20 mouse cellular contexts compared by ENCODE assay signal in the genomic region with DNA sequence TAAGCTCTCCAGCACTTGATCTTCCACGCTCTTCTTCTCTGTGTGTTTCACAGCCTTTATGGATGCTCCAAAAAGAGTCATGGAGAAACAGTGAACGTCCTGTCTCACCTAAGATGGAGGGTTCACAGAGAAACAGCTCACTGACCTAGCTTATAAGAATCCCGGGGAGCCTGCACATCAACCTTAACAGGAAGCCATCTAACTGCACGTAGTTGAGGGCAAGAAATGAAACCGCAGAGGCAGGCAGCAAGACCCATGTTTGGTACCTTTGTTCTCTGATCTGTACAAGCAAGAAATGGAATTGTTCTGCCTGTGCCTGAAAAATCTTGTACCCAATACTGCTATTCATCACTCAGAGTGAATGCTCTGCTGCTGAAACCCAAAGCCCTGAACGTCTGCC.
DNase-seq lines count a peak whose midpoint lies in the region; ATAC-seq lines count a peak whose summit lies in the region.
"Had no signal": no experiment of that assay in that cellular context is flagged by ENCODE, and none has a peak within 500 bp of the region (broad histone marks: within the 10 kb centered on the region; RNA-seq: fewer than 3 reads in every experiment).

No protein-coding gene starts in this region.

- DNase-seq in CD4-positive helper T cell, adult 2 months (ENCODE audit: low read depth, low spot score) = peak; percentile 19
- peak; percentile 39 for DNase-seq in CD4-positive, CD25-positive, alpha-beta regulatory T cell, adult 2 months (ENCODE audit: low read depth, low spot score)
- peak; percentile 53 for DNase-seq in induced T-regulatory cell, adult 2 months (ENCODE audit: low read depth)
- no peak for DNase-seq in ovary, adult 18-20 months (ENCODE audit: low spot score)
- no peak for DNase-seq in cerebellum, adult 11 months
- DNase-seq: adrenal gland, adult 8-10 months; adrenal gland, postnatal 25 days; cerebellum, adult 18-20 months; cerebellum, adult 9-10 months; cerebellum, postnatal 14 days; gastrocnemius, postnatal 25 days; heart, adult 2 months; heart, postnatal 10 days; heart, postnatal 4 days; kidney, adult 11 months had no signal

- no peak for ATAC-seq in frontal cortex, adult (ENCODE audit: low TSS enrichment)
- ATAC-seq: forebrain, embryonic 13.5 days; forebrain, embryonic 16.5 days; hindbrain, postnatal 0 days; intestine, embryonic 15.5 days had no signal

Comparison
In these comparisons a context has a peak if more than half of its experiments do, and no peak if none do; other contexts are left out.
1. DNase-seq: peak in CD4-positive helper T cell, adult 2 months (single experiment), CD4-positive, CD25-positive, alpha-beta regulatory T cell, adult 2 months (single experiment) and induced T-regulatory cell, adult 2 months (single experiment); none in ovary, adult 18-20 months (single experiment) and cerebellum, adult 11 months (single experiment).